Mouse (Mus musculus) MEL (cell line): ENCODE data around the gene Fgf13.

Source experiments
- BHLHE40 ChIP-seq: IDR thresholded peaks from 2 replicates; pipeline ENCODE4 v1.6.1; 2012; ENCODE audit warnings: low read depth, mild to moderate bottlenecking, inconsistent platforms, low read length, improper control_type of control experiment, borderline replicate concordance
- CHD1 ChIP-seq: IDR thresholded peaks from 2 replicates; pipeline ENCODE4 v1.6.1; 2012; ENCODE audit warnings: low read depth, mild to moderate bottlenecking, inconsistent platforms, low read length, improper control_type of control experiment
- CTCF ChIP-seq, 3 experiments: IDR thresholded peaks in 2 of 3; conservative IDR thresholded peaks in 1 of 3; 2 replicates each; pipeline ENCODE4 v1.5.1; 2011 to 2012; ENCODE audit warnings: low read length in 3 of 3, low read depth in 2 of 3, mild to moderate bottlenecking in 2 of 3, improper control_type of control experiment in 1 of 3, inconsistent platforms in 1 of 3, mixed read lengths in 1 of 3, moderate library complexity in 1 of 3; ENCODE audit not compliant: control insufficient read depth in 1 of 3, insufficient read depth in 1 of 3, poor library complexity in 1 of 3, severe bottlenecking in 1 of 3
- EP300 ChIP-seq, 2 experiments: IDR thresholded peaks; 2 replicates each; pipeline ENCODE4 v1.6.1; 2011; ENCODE audit warnings: improper control_type of control experiment in 2 of 2, low read length in 2 of 2, low read depth in 1 of 2, mild to moderate bottlenecking in 1 of 2
- JUND ChIP-seq: IDR thresholded peaks from 2 replicates; pipeline ENCODE4 v1.6.1; 2011; ENCODE audit warnings: low read depth, mild to moderate bottlenecking, improper control_type of control experiment, low read length
- MAX ChIP-seq: IDR thresholded peaks from 2 replicates; pipeline ENCODE4 v1.6.1; 2011; ENCODE audit warnings: low read length, improper control_type of control experiment
- MAZ ChIP-seq: IDR thresholded peaks from 2 replicates; pipeline ENCODE4 v1.6.1; 2012; ENCODE audit warnings: low read depth, mild to moderate bottlenecking, inconsistent platforms, low read length, improper control_type of control experiment
- POLR2A ChIP-seq, 2 experiments: IDR thresholded peaks; 2 replicates each; pipeline ENCODE4 v1.6.1; 2011 to 2012; ENCODE audit warnings: low read length in 2 of 2, mild to moderate bottlenecking in 2 of 2, control low read depth in 1 of 2, improper control_type of control experiment in 1 of 2, low read depth in 1 of 2, moderate library complexity in 1 of 2; ENCODE audit not compliant: control insufficient read depth in 1 of 2, insufficient read depth in 1 of 2, poor library complexity in 1 of 2
- SIN3A ChIP-seq: IDR thresholded peaks from 2 replicates; pipeline ENCODE4 v1.6.1; 2012; ENCODE audit warnings: low read length, improper control_type of control experiment, inconsistent platforms
- TAL1 ChIP-seq: IDR thresholded peaks from 2 replicates; pipeline ENCODE4 v1.6.1; 2012; ENCODE audit warnings: mild to moderate bottlenecking, inconsistent platforms, low read length, moderate library complexity, mixed read lengths
- USF1 ChIP-seq: IDR thresholded peaks from 2 replicates; pipeline ENCODE4 v1.6.1; 2014; ENCODE audit warnings: low read depth, mild to moderate bottlenecking, inconsistent platforms, low read length, improper control_type of control experiment, moderate library complexity
- ZC3H11A ChIP-seq: IDR thresholded peaks from 2 replicates; pipeline ENCODE4 v1.6.1; 2012; ENCODE audit warnings: low read depth, mild to moderate bottlenecking, inconsistent platforms, low read length, improper control_type of control experiment
- ZKSCAN1 ChIP-seq: IDR thresholded peaks from 2 replicates; pipeline ENCODE4 v1.6.1; 2012; ENCODE audit warnings: low read depth, mild to moderate bottlenecking, inconsistent platforms, low read length, improper control_type of control experiment, moderate library complexity

DNA sequence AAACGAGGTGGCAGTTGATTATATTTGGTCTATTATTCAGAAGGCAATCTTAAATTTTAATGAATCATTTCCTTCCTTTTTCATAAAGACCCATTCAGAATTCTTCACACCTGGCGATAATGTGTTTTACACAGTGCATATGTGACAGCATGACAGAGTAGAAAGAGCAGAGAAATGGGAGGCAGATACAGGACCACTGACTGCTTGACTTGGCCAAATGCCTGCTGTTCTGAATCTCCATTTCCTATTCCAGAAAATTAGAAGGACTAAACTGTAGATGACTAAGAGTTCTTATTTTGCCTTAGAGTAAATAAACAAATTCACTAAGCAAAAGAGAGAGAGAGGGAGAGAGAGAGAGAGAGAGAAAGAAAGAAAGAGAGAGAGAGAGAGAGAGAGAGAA, 82.4 kb downstream of the Fgf13 start:
- TF ChIP-seq MAX (no peak), CTCF (IDR thresholded peaks at IDR 0.05 in 2 of 3, conservative IDR thresholded peaks at IDR 0.05 in 1 of 3; ENCODE audit: control insufficient read depth in 1 of 3, insufficient read depth in 1 of 3, low read depth in 2 of 3, low read length in 3 of 3, poor library complexity in 1 of 3, severe bottlenecking in 1 of 3) (no peak), JUND (no peak), POLR2A (IDR thresholded peaks at IDR 0.05; ENCODE audit: control insufficient read depth in 1 of 2, insufficient read depth in 1 of 2, low read depth in 1 of 2, low read length in 2 of 2, poor library complexity in 1 of 2) (no peak), EP300 (IDR thresholded peaks at IDR 0.05; ENCODE audit: low read depth in 1 of 2, low read length in 2 of 2) (no peak), CHD1 (no peak), ZKSCAN1 (no peak), USF1 (no peak), SIN3A (no peak), MAZ (no peak), ZC3H11A (no peak), BHLHE40 (no peak), TAL1 (no peak)
